Mouse (Mus musculus) C2C12 (cell line): ENCODE measurements around the gene Tbc1d22a. TPM values are rescaled to one million over a fixed set of nuclear protein-coding genes. Genes with fewer than 3 reads are reported as not detected.

ENCODE experiments used
- H3K27me3 ChIP-seq: one replicate; pipeline ENCODE4 v1.6.1; 2011; ENCODE audit not compliant: control insufficient read depth, insufficient read depth, insufficient read length
- H3K36me3 ChIP-seq: one replicate; pipeline ENCODE4 v1.6.1; 2011; ENCODE audit not compliant: control insufficient read depth, insufficient read depth
- H3K4me3 ChIP-seq: one replicate; pipeline ENCODE4 v1.5.1; 2011; ENCODE audit warnings: mild to moderate bottlenecking, control low read depth; ENCODE audit not compliant: poor library complexity, insufficient read depth, severe bottlenecking
- H3K79me2 ChIP-seq: one replicate; pipeline ENCODE4 v1.6.1; 2011; ENCODE audit not compliant: control insufficient read depth, insufficient read depth
- H3K79me3 ChIP-seq: one replicate; pipeline ENCODE4 v1.6.1; 2011; ENCODE audit warnings: low read depth, control low read depth
- H3ac ChIP-seq: one replicate; pipeline ENCODE3; 2011; ENCODE audit warnings: low read depth; ENCODE audit not compliant: control insufficient read depth, insufficient read length
- CEBPB ChIP-seq: IDR thresholded peaks from one replicate; pipeline ENCODE4 v1.6.1; 2011; ENCODE audit warnings: low read depth, mild to moderate bottlenecking, control low read depth, moderate library complexity
- CTCF ChIP-seq: IDR thresholded peaks from one replicate; pipeline ENCODE4 v1.5.1; 2011; ENCODE audit not compliant: control insufficient read depth, insufficient read depth, insufficient read length
- FOSL1 ChIP-seq: IDR thresholded peaks from one replicate; pipeline ENCODE4 v1.8.0; 2011; ENCODE audit warnings: mild to moderate bottlenecking, low read length; ENCODE audit not compliant: poor library complexity, insufficient read depth, severe bottlenecking
- MAX ChIP-seq: IDR thresholded peaks from one replicate; pipeline ENCODE4 v1.6.1; 2011; ENCODE audit warnings: mild to moderate bottlenecking, control low read depth
- MYOD1 ChIP-seq: IDR thresholded peaks from one replicate; pipeline ENCODE4 v1.6.1; 2011; ENCODE audit warnings: low read depth; ENCODE audit not compliant: control insufficient read depth, insufficient read length
- MYOG ChIP-seq: IDR thresholded peaks from one replicate; pipeline ENCODE4 v1.6.1; 2011; ENCODE audit not compliant: control insufficient read depth, insufficient read length; ENCODE audit errors: extremely low read depth
- USF1 ChIP-seq: IDR thresholded peaks from one replicate; pipeline ENCODE4 v1.6.1; 2011; ENCODE audit warnings: low read depth, mild to moderate bottlenecking, control low read depth, moderate library complexity
- polyA plus RNA-seq: library from polyadenylated mRNA; unstranded; fragments of >200 nt; fragmentation: generic; extraction: Trizol; gene quantifications from one replicate; pipeline ENCODE4 v1.2.1, GENCODE M21; 2012; ENCODE audit warnings: missing spikeins

The Tbc1d22a gene
- polyA plus RNA-seq, 1 experiment, result 19.7 TPM

DNA sequence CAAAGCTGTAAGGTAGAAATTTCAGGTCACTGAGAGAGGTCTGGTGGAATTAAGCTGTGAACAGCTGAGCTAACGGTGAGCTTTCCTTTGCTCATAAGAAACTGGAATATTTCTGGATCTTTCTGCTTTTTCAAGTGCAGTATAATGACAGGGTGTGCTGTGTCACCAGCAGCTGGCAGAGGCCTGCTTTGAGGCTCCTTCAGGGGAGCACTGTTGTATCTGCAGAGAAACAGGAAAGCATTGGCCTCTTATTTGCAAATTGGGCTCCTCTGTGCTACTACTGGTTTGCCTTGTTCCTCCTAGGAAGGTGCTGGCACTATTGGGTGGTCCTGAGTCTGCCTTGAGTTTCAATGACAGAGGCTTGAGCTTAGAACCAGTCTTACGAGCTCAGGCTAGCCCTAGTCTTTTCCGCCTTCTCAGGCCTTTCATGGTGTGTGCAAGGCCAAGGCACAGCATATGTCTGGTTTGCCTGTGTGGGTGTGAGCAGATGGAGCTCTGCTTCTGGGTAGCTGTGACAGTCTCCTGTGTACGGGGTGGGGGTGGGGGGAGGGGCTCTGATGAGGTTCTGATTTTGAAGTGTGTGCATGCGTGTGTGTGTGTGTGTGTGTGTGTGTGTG, 95.1 kb downstream of the Tbc1d22a start:
- Histone ChIP-seq H3ac (no peak overlapping the region), H3K79me2 (no peaks in the 10 kb centered on the region), H3K27me3 (no peaks in the 10 kb centered on the region), H3K79me3 (no peaks in the 10 kb centered on the region), H3K36me3 (peaks cover 6% of the 10 kb centered on the region), H3K4me3 (no peak overlapping the region)
- TF ChIP-seq FOSL1 (no peak), MYOG (no peak), MYOD1 (no peak), USF1 (no peak), CEBPB (no peak), MAX (no peak), CTCF (no peak)

DNA sequence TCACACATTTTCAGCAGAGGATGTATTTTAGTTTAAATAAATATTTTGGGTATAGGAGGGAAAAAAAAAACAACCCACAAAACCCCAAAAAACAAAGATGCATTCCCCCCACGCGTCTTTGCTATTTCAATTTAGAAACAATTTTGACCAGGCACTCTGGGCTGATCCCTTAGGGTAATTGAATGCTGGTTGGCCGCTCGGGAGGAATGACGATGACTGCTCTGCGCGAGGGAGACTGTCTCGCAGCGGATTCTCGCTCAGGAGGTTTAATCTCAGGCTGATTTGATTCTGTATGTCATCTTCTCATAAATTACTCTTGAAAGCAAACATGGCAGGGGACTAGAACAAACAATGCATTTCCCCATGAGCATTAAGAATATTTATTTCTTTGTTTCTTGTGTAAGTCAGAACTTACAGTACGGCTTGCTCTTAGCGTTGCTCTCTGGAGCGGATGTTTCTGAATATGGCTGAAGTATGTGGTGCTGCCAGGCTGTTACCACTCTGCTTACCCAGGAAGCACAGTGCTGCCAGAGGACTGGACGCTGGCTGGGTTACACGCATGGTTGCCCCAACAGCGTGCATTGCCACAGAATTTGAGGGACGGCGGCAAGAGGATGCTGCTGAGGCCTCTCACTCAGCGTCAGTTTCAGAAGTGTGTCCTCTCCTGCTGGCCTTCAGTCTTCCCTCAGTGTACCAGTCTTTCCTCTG, 106.7 kb downstream of the Tbc1d22a start:
- Histone ChIP-seq H3K4me3 (no peak overlapping the region), H3K27me3 (no peaks in the 10 kb centered on the region), H3K79me2 (no peaks in the 10 kb centered on the region), H3ac (no peak overlapping the region), H3K36me3 (no peaks in the 10 kb centered on the region), H3K79me3 (no peaks in the 10 kb centered on the region)
- TF ChIP-seq MYOD1 (no peak), CTCF (no peak), MYOG (no peak), MAX (no peak), FOSL1 (no peak), CEBPB (no peak), USF1 (no peak)

DNA sequence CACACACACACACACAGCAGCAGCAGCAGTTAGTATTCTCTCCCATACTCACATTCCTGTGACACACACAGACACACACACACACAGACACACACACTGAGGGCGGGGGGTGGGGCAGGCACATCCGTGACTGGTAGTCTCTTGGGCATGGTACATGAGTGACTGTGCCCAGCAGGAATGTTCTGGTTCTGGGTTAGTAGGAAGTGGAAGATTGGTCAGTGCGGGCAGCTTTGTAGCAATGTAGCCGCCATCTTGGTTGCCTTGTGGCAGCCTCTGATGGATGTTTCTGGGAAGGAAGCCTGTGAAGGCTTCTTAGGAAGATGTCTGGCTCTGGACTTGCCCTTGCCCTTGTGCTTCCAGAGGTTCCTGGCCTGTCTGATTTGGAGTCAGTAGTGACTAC, 112.1 kb downstream of the Tbc1d22a start:
- H3K36me3 ChIP-seq, result no peaks in the 10 kb centered on the region
- no peak for TF ChIP-seq FOSL1
- no peak for TF ChIP-seq MYOG
- no peak for TF ChIP-seq CTCF
- no peak for TF ChIP-seq MYOD1
- no peak for TF ChIP-seq USF1

DNA sequence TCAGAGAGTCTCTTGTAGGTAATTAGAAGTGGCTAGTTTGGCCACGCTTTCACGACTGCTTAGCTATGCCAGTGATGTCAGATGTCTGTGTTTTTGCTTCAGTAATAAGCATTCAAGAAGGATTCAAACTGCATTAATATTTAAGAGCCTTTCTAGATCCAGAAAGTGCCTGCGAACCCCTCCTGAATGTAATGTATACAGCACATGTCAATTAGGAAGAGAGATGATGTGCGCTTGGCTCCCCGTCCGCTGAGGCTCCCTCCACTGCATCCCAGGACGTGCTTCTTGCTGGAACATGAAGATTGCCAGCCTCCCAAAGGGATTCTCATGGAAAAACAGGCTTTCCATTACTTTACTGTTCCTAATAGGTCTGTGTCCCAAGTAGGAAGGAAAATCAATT, 115.7 kb downstream of the Tbc1d22a start:
- no peaks in the 10 kb centered on the region for H3K36me3 ChIP-seq

More for the DNA sequence above, 112.1 kb downstream of the Tbc1d22a start:
- Histone ChIP-seq H3K79me2 (no peaks in the 10 kb centered on the region), H3K79me3 (no peaks in the 10 kb centered on the region), H3K27me3 (no peaks in the 10 kb centered on the region), H3K4me3 (no peak overlapping the region), H3ac (no peak overlapping the region)

DNA sequence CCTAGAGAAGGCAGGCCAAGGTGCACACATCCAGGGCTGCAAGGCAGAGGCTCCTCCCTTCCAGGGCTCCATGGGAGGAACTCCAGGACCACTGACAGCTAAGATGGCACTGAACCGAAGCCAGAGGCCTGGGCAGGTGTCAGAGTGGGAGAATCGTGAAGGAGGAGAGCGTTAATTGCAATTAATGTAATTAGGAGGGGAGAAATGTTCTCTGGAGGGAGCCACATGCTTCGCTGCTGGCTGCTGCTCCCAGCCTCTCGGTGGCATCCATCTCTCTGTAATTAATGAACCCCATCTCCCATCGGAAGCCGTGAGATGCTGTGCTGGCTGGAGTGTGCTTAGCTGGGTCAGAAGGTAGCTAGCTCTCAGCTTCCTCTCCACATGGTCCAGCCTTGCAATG, 116.2 kb downstream of the Tbc1d22a start:
- H3K4me3 ChIP-seq, result no peak overlapping the region
- H3K27me3 ChIP-seq, result no peaks in the 10 kb centered on the region
- H3K79me2 ChIP-seq, result no peaks in the 10 kb centered on the region
- TF ChIP-seq USF1, result no peak
- no peaks in the 10 kb centered on the region for H3K36me3 ChIP-seq
- no peaks in the 10 kb centered on the region for H3K79me3 ChIP-seq
- H3ac ChIP-seq, result no peak overlapping the region

More for the DNA sequence above, 115.7 kb downstream of the Tbc1d22a start:
- TF ChIP-seq CTCF (no peak), USF1 (no peak), CEBPB (no peak), FOSL1 (no peak), MYOG (no peak)
- no peak overlapping the region for H3ac ChIP-seq
- H3K79me2 ChIP-seq, result no peaks in the 10 kb centered on the region
- H3K4me3 ChIP-seq, result no peak overlapping the region
- no peaks in the 10 kb centered on the region for H3K79me3 ChIP-seq
- H3K27me3 ChIP-seq, result no peaks in the 10 kb centered on the region
